Mouse (Mus musculus) E14TG2a.4 (cell line): ENCODE measurements around the gene 4930486L24Rik.
"Not testable (repeated sequence)": the region's sequence is repeated elsewhere in the genome, so short reads cannot be mapped to it uniquely, and the experiment has no call there.

ENCODE experiments used
- H3K27me3 ChIP-seq: 2 replicates; pipeline ENCODE4 v1.6.1; 2014; ENCODE audit warnings: low read length, control low read depth; ENCODE audit not compliant: insufficient read depth
- H3K36me3 ChIP-seq: 2 replicates; pipeline ENCODE4 v1.6.1; 2014; ENCODE audit warnings: low read length, control low read depth; ENCODE audit not compliant: insufficient read depth
- H3K4me1 ChIP-seq: replicated peaks from 2 replicates; pipeline ENCODE4 v1.6.1; 2014; ENCODE audit warnings: low read depth, low read length, control low read depth
- H3K4me3 ChIP-seq: replicated peaks from 2 replicates; pipeline ENCODE4 v1.5.1; 2014; ENCODE audit warnings: mild to moderate bottlenecking, low read length
- H3K9me3 ChIP-seq: 2 replicates; pipeline ENCODE4 v1.6.1; 2014; ENCODE audit warnings: low read length, control low read depth
- CTCF ChIP-seq: conservative IDR thresholded peaks from 2 replicates; pipeline ENCODE4 v1.5.1; 2014; ENCODE audit warnings: low read length
- NANOG ChIP-seq: IDR thresholded peaks from 2 replicates; pipeline ENCODE4 v1.6.1; 2014; ENCODE audit warnings: borderline replicate concordance, low read length, mixed read lengths
- POU5F1 ChIP-seq: IDR thresholded peaks from 2 replicates; pipeline ENCODE4 v1.6.1; 2014; ENCODE audit warnings: low read length, borderline replicate concordance

The 4930486L24Rik gene

GRCm38 (mm10) chr13:60864281-60864680, at the start of gene 4930486L24Rik:
TSS of gene 4930486L24Rik (minus strand) at chr13:60864475.
- no peaks in the 10 kb centered on the region for H3K27me3 ChIP-seq
- H3K9me3 ChIP-seq, result no peaks in the 10 kb centered on the region
- H3K36me3 ChIP-seq, result no peaks in the 10 kb centered on the region
- TF ChIP-seq CTCF (no peak), POU5F1 (no peak), NANOG (no peak)
- H3K4me3 ChIP-seq, result no peak within 1 kb of the TSS
- H3K4me1 ChIP-seq, result no peaks in the 10 kb centered on the region

- not testable (repeated sequence) for H3K9me3 ChIP-seq, H3K36me3 ChIP-seq, H3K27me3 ChIP-seq, H3K4me1 ChIP-seq, H3K4me3 ChIP-seq
These were observed 40.5 kb upstream of the 4930486L24Rik start, which contains the start of gene Tpbpb for GRCm38 (mm10) chr13:60904780-60905179. TSS of gene Tpbpb (minus strand) at chr13:60904880.

GRCm38 (mm10) chr13:60897328-60897727, 33.1 kb upstream of the 4930486L24Rik start, which contains the start of gene Ctla2b:
TSS of gene Ctla2b (minus strand) at chr13:60897447.
- TF ChIP-seq CTCF, result no peak
- TF ChIP-seq NANOG, result no peak
- no peak for TF ChIP-seq POU5F1
- Histone ChIP-seq H3K9me3 (no peaks in the 10 kb centered on the region), H3K27me3 (no peaks in the 10 kb centered on the region), H3K4me1 (no peaks in the 10 kb centered on the region), H3K4me3 (no peak within 1 kb of the TSS), H3K36me3 (no peaks in the 10 kb centered on the region)

- H3K9me3 ChIP-seq, H3K4me3 ChIP-seq, H3K4me1 ChIP-seq, H3K36me3 ChIP-seq, H3K27me3 ChIP-seq: not testable (repeated sequence)
These were observed 32.5 kb upstream of the 4930486L24Rik start, which contains the start of gene Gm49392 for GRCm38 (mm10) chr13:60896794-60897193. TSS of gene Gm49392 (minus strand) at chr13:60896894.

GRCm38 (mm10) chr13:60895406-60896160, 31.3 kb upstream of the 4930486L24Rik start:
- no peaks in the 10 kb centered on the region for H3K27me3 ChIP-seq
- H3K4me3 ChIP-seq, result no peak overlapping the region
- H3K36me3 ChIP-seq, result no peaks in the 10 kb centered on the region
- no peak for TF ChIP-seq POU5F1
- no peak for TF ChIP-seq NANOG
- no peak for TF ChIP-seq CTCF
- H3K9me3 ChIP-seq, result no peaks in the 10 kb centered on the region
- no peaks in the 10 kb centered on the region for H3K4me1 ChIP-seq

- H3K4me3 ChIP-seq, result no peak overlapping the region
- no peaks in the 10 kb centered on the region for H3K36me3 ChIP-seq
- no peaks in the 10 kb centered on the region for H3K9me3 ChIP-seq
- H3K27me3 ChIP-seq, result no peaks in the 10 kb centered on the region
- no peak for TF ChIP-seq POU5F1
- TF ChIP-seq CTCF, result no peak
- no peak for TF ChIP-seq NANOG
- no peaks in the 10 kb centered on the region for H3K4me1 ChIP-seq
These were observed 28.0 kb upstream of the 4930486L24Rik start for GRCm38 (mm10) chr13:60892301-60892700.

GRCm38 (mm10) chr13:60848241-60849120, 15.8 kb downstream of the 4930486L24Rik start:
- H3K9me3 ChIP-seq, result no peaks in the 10 kb centered on the region
- TF ChIP-seq NANOG (no peak), POU5F1 (no peak), CTCF (no peak)
- no peaks in the 10 kb centered on the region for H3K36me3 ChIP-seq
- H3K27me3 ChIP-seq, result no peaks in the 10 kb centered on the region
- no peaks in the 10 kb centered on the region for H3K4me1 ChIP-seq
- H3K4me3 ChIP-seq, result no peak overlapping the region

- Histone ChIP-seq H3K4me3 (no peak overlapping the region), H3K27me3 (no peaks in the 10 kb centered on the region), H3K4me1 (no peaks in the 10 kb centered on the region), H3K9me3 (no peaks in the 10 kb centered on the region), H3K36me3 (no peaks in the 10 kb centered on the region)
- TF ChIP-seq POU5F1 (no peak), CTCF (no peak), NANOG (no peak)
These were observed 21.1 kb downstream of the 4930486L24Rik start for GRCm38 (mm10) chr13:60843153-60843552.
